ENCODE assay signal across 8 mouse cellular contexts in genomic region chr12:12261987-12262971, GRCm38 (mm10). TPM values are rescaled to one million over a fixed set of nuclear protein-coding genes. Genes with fewer than 3 reads are reported as not detected.
A peak's percentile ranks its signal among the peaks of the same experiment; 100 is the strongest.
DNase-seq lines count a peak whose midpoint lies in the region; ATAC-seq lines count a peak whose summit lies in the region.

Gene Fam49a, plus strand, starts transcription at chr12:12262139.

- no peak within 1 kb of the TSS for H3K27ac ChIP-seq in embryonic facial prominence, embryonic 14.5 days (replicated peaks; ENCODE audit: low read depth, low read length)
- peak within 1 kb of the TSS; percentile 64 for H3K27ac ChIP-seq in heart, embryonic 11.5 days (ENCODE audit: low read depth, low read length)
- no peak within 1 kb of the TSS for H3K27ac ChIP-seq in kidney, embryonic 14.5 days (ENCODE audit: low read depth, low read length)
- no peak within 1 kb of the TSS for H3K27ac ChIP-seq in liver, embryonic 11.5 days (ENCODE audit: low read depth, low read length)

- ATAC-seq in embryonic facial prominence, embryonic 14.5 days (ENCODE audit: low read depth) = peak; percentile 94
- peak; percentile 82 for ATAC-seq in heart, embryonic 11.5 days (replicated peaks; ENCODE audit: insufficient number of reproducible peaks, low FRiP score, low TSS enrichment)
- peak; percentile 92 for ATAC-seq in kidney, embryonic 14.5 days (ENCODE audit: low FRiP score, low TSS enrichment)
- ATAC-seq in liver, embryonic 11.5 days (replicated peaks; ENCODE audit: low FRiP score) = peak; percentile 81
- ATAC-seq in monocyte, adult 5-6 weeks (replicated peaks; ENCODE audit: insufficient number of reproducible peaks, low FRiP score, low TSS enrichment, poor library complexity, severe bottlenecking) = peak; percentile 33

- no peaks in the 10 kb centered on the region for H3K27me3 ChIP-seq in embryonic facial prominence, embryonic 14.5 days (replicated peaks; ENCODE audit: control insufficient read depth, insufficient read depth, low read length)
- no peaks in the 10 kb centered on the region for H3K27me3 ChIP-seq in heart, embryonic 11.5 days (ENCODE audit: control insufficient read depth, insufficient read depth, low read length)
- no peaks in the 10 kb centered on the region for H3K27me3 ChIP-seq in kidney, embryonic 14.5 days (ENCODE audit: control insufficient read depth, insufficient read depth, low read length)
- no peaks in the 10 kb centered on the region for H3K27me3 ChIP-seq in liver, embryonic 11.5 days (replicated peaks; ENCODE audit: control insufficient read depth, insufficient read depth, low read length)
- no peaks in the 10 kb centered on the region; the same call in 1 of the 2 replicates for H3K27me3 ChIP-seq in splenic B cell, adult 2 months (ENCODE audit: control insufficient read depth, insufficient read depth, low read length, poor library complexity, severe bottlenecking)

- peak within 1 kb of the TSS; percentile 67 for H3K4me3 ChIP-seq in embryonic facial prominence, embryonic 14.5 days (ENCODE audit: low read depth, low read length)
- peak within 1 kb of the TSS; percentile 80 for H3K4me3 ChIP-seq in heart, embryonic 11.5 days (ENCODE audit: low read depth, low read length)
- peak within 1 kb of the TSS; percentile 58 for H3K4me3 ChIP-seq in kidney, embryonic 14.5 days (ENCODE audit: low read length)
- H3K4me3 ChIP-seq in liver, embryonic 11.5 days (ENCODE audit: low read depth, low read length) = peak within 1 kb of the TSS; percentile 53

- peaks cover 16% of the 10 kb centered on the region for H3K4me1 ChIP-seq in embryonic facial prominence, embryonic 14.5 days (ENCODE audit: control insufficient read depth, insufficient read depth, low read length)
- peaks cover 49% of the 10 kb centered on the region for H3K4me1 ChIP-seq in heart, embryonic 11.5 days (ENCODE audit: control insufficient read depth, insufficient read depth, low read length)
- H3K4me1 ChIP-seq in kidney, embryonic 14.5 days (ENCODE audit: control insufficient read depth, insufficient read depth, low read length) = peaks cover 10% of the 10 kb centered on the region
- H3K4me1 ChIP-seq in liver, embryonic 11.5 days (replicated peaks; ENCODE audit: control insufficient read depth, insufficient read depth, low read length) = peaks cover 7% of the 10 kb centered on the region

- peak within 1 kb of the TSS; percentile 90 for H3K4me2 ChIP-seq in embryonic facial prominence, embryonic 14.5 days (ENCODE audit: low read depth, low read length)
- peak within 1 kb of the TSS; percentile 77 for H3K4me2 ChIP-seq in heart, embryonic 11.5 days
- H3K4me2 ChIP-seq in kidney, embryonic 14.5 days (replicated peaks; ENCODE audit: low read depth, low read length) = peak within 1 kb of the TSS; percentile 56
- peak within 1 kb of the TSS; percentile 74 for H3K4me2 ChIP-seq in liver, embryonic 11.5 days

- H3K9me3 ChIP-seq in embryonic facial prominence, embryonic 14.5 days (ENCODE audit: control insufficient read depth, low read length) = no peaks in the 10 kb centered on the region
- no peaks in the 10 kb centered on the region for H3K9me3 ChIP-seq in heart, embryonic 11.5 days (replicated peaks; ENCODE audit: control insufficient read depth, low read length)
- H3K9me3 ChIP-seq in kidney, embryonic 14.5 days (ENCODE audit: control insufficient read depth, low read length) = no peaks in the 10 kb centered on the region
- H3K9me3 ChIP-seq in liver, embryonic 11.5 days (ENCODE audit: control insufficient read depth, low read length) = no peaks in the 10 kb centered on the region

- H3K36me3 ChIP-seq in embryonic facial prominence, embryonic 14.5 days (ENCODE audit: control insufficient read depth, insufficient read depth, low read length) = no peaks in the 10 kb centered on the region
- no peaks in the 10 kb centered on the region for H3K36me3 ChIP-seq in heart, embryonic 11.5 days (ENCODE audit: control insufficient read depth, insufficient read depth, low read length)
- no peaks in the 10 kb centered on the region for H3K36me3 ChIP-seq in kidney, embryonic 14.5 days (ENCODE audit: control insufficient read depth, insufficient read depth, low read length)
- no peaks in the 10 kb centered on the region for H3K36me3 ChIP-seq in liver, embryonic 11.5 days (ENCODE audit: control insufficient read depth, insufficient read depth, low read length)
- no peaks in the 10 kb centered on the region for H3K36me3 ChIP-seq in splenic B cell, adult 2 months (ENCODE audit: control insufficient read depth, insufficient read depth, low read length, poor library complexity, severe bottlenecking)

- DNase-seq in layer of hippocampus, adult 11-12 months (ENCODE audit: low spot score) = peak; percentile 71
- no peak for DNase-seq in layer of hippocampus, adult 9-10 months (ENCODE audit: low spot score)
- peak; percentile 89 for DNase-seq in embryonic facial prominence, embryonic 14.5 days (ENCODE audit: low spot score)
- DNase-seq in liver, embryonic 11.5 days (ENCODE audit: low spot score) = peak; percentile 79
- DNase-seq in splenic B cell, adult 2 months (ENCODE audit: low read depth, low spot score) = peak; percentile 62

- under 1% methylated on average over 26 of the region's 62 CpGs for WGBS in embryonic facial prominence, embryonic 14.5 days
- WGBS in heart, embryonic 11.5 days (ENCODE audit: insufficient replicate concordance) = 2% methylated on average over 49 of the region's 62 CpGs
- 1% methylated on average over 45 of the region's 62 CpGs for WGBS in kidney, embryonic 14.5 days
- under 1% methylated on average over 51 of the region's 62 CpGs for WGBS in liver, embryonic 11.5 days

- H3K9ac ChIP-seq in embryonic facial prominence, embryonic 14.5 days (ENCODE audit: low read depth, low read length) = peak within 1 kb of the TSS; percentile 78
- peak within 1 kb of the TSS; percentile 86 for H3K9ac ChIP-seq in heart, embryonic 11.5 days (ENCODE audit: low read depth, low read length)
- peak within 1 kb of the TSS; percentile 79 for H3K9ac ChIP-seq in kidney, embryonic 14.5 days (ENCODE audit: low read depth, low read length)
- H3K9ac ChIP-seq in liver, embryonic 11.5 days (ENCODE audit: low read depth, low read length) = peak within 1 kb of the TSS; percentile 51

RNA-seq across cellular contexts. Expression of gene Fam49a, which starts in this region (rescaled TPM):
- 14.4 and 16.0 TPM in 2 replicates for polyA plus RNA-seq in embryonic facial prominence, embryonic 14.5 days (2014; fragmentation: Nextera tagmentation; extraction: Ambion mirVana)
- 48.9 and 63.7 TPM in 2 replicates for polyA plus RNA-seq in heart, embryonic 11.5 days (2014; fragmentation: Nextera tagmentation; extraction: Ambion mirVana)
- 4.4 and 8.7 TPM in 2 replicates for polyA plus RNA-seq in kidney, embryonic 14.5 days (2014; fragmentation: Nextera tagmentation; extraction: Ambion mirVana)
- 4.8 and 5.7 TPM in 2 replicates for polyA plus RNA-seq in liver, embryonic 11.5 days (2014; fragmentation: Nextera tagmentation; extraction: Ambion mirVana)
- 246 to 301 TPM (median 285 TPM) in 3 replicates for total RNA-seq in monocyte, adult 5-6 weeks (2017)

Comparison
In these comparisons a context has a peak if more than half of its experiments do, and no peak if none do; other contexts are left out.
1. ATAC-seq: peak in every context shown above with its lines; median percentile 94 in embryonic facial prominence, embryonic 14.5 days; 92 in kidney, embryonic 14.5 days; 82 in heart, embryonic 11.5 days; 81 in liver, embryonic 11.5 days; 33 in monocyte, adult 5-6 weeks.